Mouse (Mus musculus): ENCODE results near the gene Caskin2. TPM values are rescaled to one million over a fixed set of nuclear protein-coding genes. Genes with fewer than 3 reads are reported as not detected.

Caskin2 gene
- total and polyA plus RNA-seq, 3 experiments: 6.5 to 10.9 TPM; not detected in 1

- Histone ChIP-seq H3K27me3 (ENCODE audit: control insufficient read depth in 1 of 2, insufficient read depth in 2 of 2, low read length in 2 of 2) (no peaks in the 10 kb centered on the region), H3K9me3 (replicated peaks; ENCODE audit: insufficient read depth, low read length) (no peaks in the 10 kb centered on the region), H3K4me1 (ENCODE audit: control insufficient read depth in 1 of 2, insufficient read depth in 2 of 2, low read length in 2 of 2) (no peaks in the 10 kb centered on the region), H3K4me3 (ENCODE audit: control insufficient read depth in 1 of 2, insufficient read depth in 1 of 2, low read depth in 2 of 2, low read length in 2 of 2) (no peak overlapping the region), H3K79me2 (ENCODE audit: control insufficient read depth, insufficient read depth, low read length, poor library complexity) (no peaks in the 10 kb centered on the region), H3K36me3 (ENCODE audit: control insufficient read depth in 1 of 2, insufficient read depth in 2 of 2, low read length in 2 of 2) (peaks cover 0 to 1% of the 10 kb centered on the region in 2 experiments; a peak in 1 of 4 replicates), H3K27ac (ENCODE audit: control insufficient read depth, low read depth, low read length) (no peak overlapping the region), H3K9ac (ENCODE audit: control insufficient read depth, low read depth, low read length, poor library complexity, severe bottlenecking) (no peak overlapping the region)
- no peak for DNase-seq (ENCODE audit: low read depth, low spot score)
- TF ChIP-seq RCOR1 (IDR thresholded peaks at IDR 0.05; ENCODE audit: low read depth, low read length) (no peak), ELF1 (IDR thresholded peaks at IDR 0.05; ENCODE audit: low read depth, low read length) (no peak), E2F4 (IDR thresholded peaks at IDR 0.05; ENCODE audit: borderline replicate concordance, low read depth, low read length) (no peak), RAD21 (IDR thresholded peaks at IDR 0.05; ENCODE audit: low read depth, low read length) (no peak), EP300 (IDR thresholded peaks at IDR 0.05; ENCODE audit: low read depth in 1 of 2, low read length in 2 of 2) (no peak), CHD1 (IDR thresholded peaks at IDR 0.05; ENCODE audit: low read depth, low read length) (no peak), TCF12 (IDR thresholded peaks at IDR 0.05; ENCODE audit: low read depth, low read length) (no peak), JUND (IDR thresholded peaks at IDR 0.05; ENCODE audit: low read depth, low read length) (no peak), TBP (IDR thresholded peaks at IDR 0.05; ENCODE audit: low read depth, low read length) (no peak), UBTF (IDR thresholded peaks at IDR 0.05; ENCODE audit: borderline replicate concordance, insufficient read depth, low read depth, low read length) (no peak), SMC3 (IDR thresholded peaks at IDR 0.05; ENCODE audit: low read depth, low read length) (no peak), CTCF (IDR thresholded peaks at IDR 0.05 in 2 of 3, conservative IDR thresholded peaks at IDR 0.05 in 1 of 3; ENCODE audit: control insufficient read depth in 1 of 3, insufficient read depth in 1 of 3, low read depth in 2 of 3, low read length in 3 of 3, poor library complexity in 1 of 3, severe bottlenecking in 1 of 3) (no peak)
Observed at GRCm38 (mm10) chr11:115791919-115792318, 21.5 kb downstream of the Caskin2 start.

GRCm38 (mm10) chr11:115789787-115790186 is 23.7 kb downstream of the Caskin2 start:
- DNase-seq (ENCODE audit: low read depth, low spot score): no peak
- H3K27me3 ChIP-seq (ENCODE audit: control insufficient read depth in 1 of 2, insufficient read depth in 2 of 2, low read length in 2 of 2): no peaks in the 10 kb centered on the region
- H3K36me3 ChIP-seq (ENCODE audit: control insufficient read depth in 1 of 2, insufficient read depth in 2 of 2, low read length in 2 of 2): no peaks in the 10 kb centered on the region; a peak in 1 of 4 replicates
- no peak overlapping the region for H3K9ac ChIP-seq (ENCODE audit: control insufficient read depth, low read depth, low read length, poor library complexity, severe bottlenecking)
- no peak overlapping the region for H3K4me3 ChIP-seq (ENCODE audit: control insufficient read depth in 1 of 2, insufficient read depth in 1 of 2, low read depth in 2 of 2, low read length in 2 of 2)
- H3K79me2 ChIP-seq (ENCODE audit: control insufficient read depth, insufficient read depth, low read length, poor library complexity): no peaks in the 10 kb centered on the region
- no peaks in the 10 kb centered on the region for H3K9me3 ChIP-seq (replicated peaks; ENCODE audit: insufficient read depth, low read length)
- no peaks in the 10 kb centered on the region for H3K4me1 ChIP-seq (ENCODE audit: control insufficient read depth in 1 of 2, insufficient read depth in 2 of 2, low read length in 2 of 2)
- TF ChIP-seq ZNF384 (IDR thresholded peaks at IDR 0.05; ENCODE audit: low read depth, low read length): no peak
- H3K27ac ChIP-seq (ENCODE audit: control insufficient read depth, low read depth, low read length): no peak overlapping the region

GRCm38 (mm10) chr11:115786473-115786872 is 27.0 kb downstream of the Caskin2 start:
- TF ChIP-seq USF1 (IDR thresholded peaks at IDR 0.05; ENCODE audit: low read depth, low read length): no peak
- no peak for TF ChIP-seq KAT2A (conservative IDR thresholded peaks at IDR 0.05; ENCODE audit: low read depth, low read length)
- TF ChIP-seq RAD21 (IDR thresholded peaks at IDR 0.05; ENCODE audit: low read depth, low read length): no peak
- TF ChIP-seq ZKSCAN1 (IDR thresholded peaks at IDR 0.05; ENCODE audit: low read depth, low read length): no peak
- TF ChIP-seq MEF2A (IDR thresholded peaks at IDR 0.05; ENCODE audit: extremely low read depth, insufficient replicate concordance, low read depth, low read length, poor library complexity, severe bottlenecking): no peak
- TF ChIP-seq MAFK (IDR thresholded peaks at IDR 0.05; ENCODE audit: borderline replicate concordance, low read depth, low read length): no peak
- Histone ChIP-seq H3K79me2 (ENCODE audit: control insufficient read depth, insufficient read depth, low read length, poor library complexity) (no peaks in the 10 kb centered on the region), H3K27me3 (ENCODE audit: control insufficient read depth in 1 of 2, insufficient read depth in 2 of 2, low read length in 2 of 2) (no peaks in the 10 kb centered on the region), H3K4me1 (ENCODE audit: control insufficient read depth in 1 of 2, insufficient read depth in 2 of 2, low read length in 2 of 2) (no peaks in the 10 kb centered on the region), H3K9ac (ENCODE audit: control insufficient read depth, low read depth, low read length, poor library complexity, severe bottlenecking) (no peak overlapping the region), H3K36me3 (ENCODE audit: control insufficient read depth in 1 of 2, insufficient read depth in 2 of 2, low read length in 2 of 2) (no peaks in the 10 kb centered on the region; a peak in 1 of 4 replicates), H3K9me3 (replicated peaks; ENCODE audit: insufficient read depth, low read length) (no peaks in the 10 kb centered on the region), H3K27ac (ENCODE audit: control insufficient read depth, low read depth, low read length) (no peak overlapping the region), H3K4me3 (ENCODE audit: control insufficient read depth in 1 of 2, insufficient read depth in 1 of 2, low read depth in 2 of 2, low read length in 2 of 2) (no peak overlapping the region)
- no peak for DNase-seq (ENCODE audit: low read depth, low spot score)

Measured in MEL (cell line).